Mouse (Mus musculus): ENCODE data around the gene Ywhaq. TPM values are rescaled to one million over a fixed set of nuclear protein-coding genes. Genes with fewer than 3 reads are reported as not detected.

Gene Ywhaq
- 10 to 100 TPM; 46.3 to 61.9 TPM for total RNA-seq (2021)
- long read RNA-seq, experiment 1, transcript Ywhaq-202 (6 exons, 2,197 nt) = major isoform, 49 of 86 reads
- long read RNA-seq, experiment 1, transcript Ywhaq-201 (5 exons, 2,110 nt) = minor isoform, 13 of 86 reads
- long read RNA-seq, experiment 1, partial matches to known transcripts = 0 of 86 reads
- long read RNA-seq, experiment 1, other reads (novel, unspliced or antisense) = 23 of 86 reads
- long read RNA-seq, experiment 2, transcript Ywhaq-201 (5 exons, 2,110 nt) = minor isoform, 11 of 104 reads
- long read RNA-seq, experiment 2, transcript Ywhaq-202 (6 exons, 2,197 nt) = major isoform, 62 of 104 reads
- long read RNA-seq, experiment 2, partial matches to known transcripts = 0 of 104 reads
- long read RNA-seq, experiment 2, other reads (novel, unspliced or antisense) = 31 of 104 reads

DNA sequence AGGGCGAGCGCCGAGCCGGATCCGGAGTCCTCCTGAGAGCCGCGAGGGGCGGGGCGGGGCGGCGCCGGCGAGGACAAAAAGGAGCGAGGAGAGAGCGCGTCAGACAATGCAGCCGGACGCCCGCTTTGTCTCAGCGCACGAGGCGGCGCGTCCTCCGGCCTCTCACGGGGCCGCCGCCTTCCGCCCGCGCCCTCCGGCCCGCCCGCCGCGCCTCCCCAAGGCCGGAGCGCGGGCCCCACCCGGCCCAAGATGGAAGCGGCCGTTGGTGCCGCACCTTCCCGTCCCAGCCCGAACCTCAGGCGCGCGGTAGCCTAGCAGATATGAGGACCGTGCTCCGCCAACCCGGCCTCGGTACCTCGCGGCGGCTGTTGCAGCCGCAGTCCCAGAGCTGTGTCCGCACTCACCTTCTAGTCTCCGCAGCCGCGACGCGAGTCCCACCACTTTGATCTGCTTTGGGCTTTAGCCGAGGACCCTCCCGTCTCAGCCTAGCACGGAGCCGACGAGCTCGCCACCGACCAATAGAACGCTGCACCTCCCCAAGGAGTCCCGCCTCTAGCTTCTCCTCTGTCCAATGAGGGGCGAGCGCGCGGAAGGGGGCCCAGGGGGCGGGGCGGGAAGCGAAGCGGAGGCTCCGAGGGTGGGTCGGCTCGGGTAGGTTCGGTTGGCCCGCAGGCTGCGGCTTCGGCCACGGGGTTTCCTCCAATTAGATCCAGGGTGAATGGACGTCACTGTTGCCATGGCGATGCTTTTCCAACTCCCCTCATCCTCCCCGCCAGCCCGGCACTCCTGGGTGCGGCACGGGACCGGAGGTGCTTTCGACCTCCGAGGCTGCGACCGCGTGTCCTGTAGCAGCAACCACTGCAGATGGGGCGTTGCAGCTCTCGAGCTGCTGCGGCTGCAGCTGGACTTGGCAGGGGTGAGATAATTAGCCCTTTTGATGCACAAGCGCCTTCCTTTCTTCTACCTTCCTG, at the start of gene Ywhaq:
Gene Ywhaq, minus strand, starts transcription at position 538 of the 971 bp plus-strand sequence.
- intact Hi-C loops (cut with DNase I; ENCODE audit: low total_unique reads) = loop anchor here (10.0 kb wide), 1 partner anchor 97 kb away; no protein-coding TSS in a partner anchor
- DNase-seq = peak; percentile 97

DNA sequence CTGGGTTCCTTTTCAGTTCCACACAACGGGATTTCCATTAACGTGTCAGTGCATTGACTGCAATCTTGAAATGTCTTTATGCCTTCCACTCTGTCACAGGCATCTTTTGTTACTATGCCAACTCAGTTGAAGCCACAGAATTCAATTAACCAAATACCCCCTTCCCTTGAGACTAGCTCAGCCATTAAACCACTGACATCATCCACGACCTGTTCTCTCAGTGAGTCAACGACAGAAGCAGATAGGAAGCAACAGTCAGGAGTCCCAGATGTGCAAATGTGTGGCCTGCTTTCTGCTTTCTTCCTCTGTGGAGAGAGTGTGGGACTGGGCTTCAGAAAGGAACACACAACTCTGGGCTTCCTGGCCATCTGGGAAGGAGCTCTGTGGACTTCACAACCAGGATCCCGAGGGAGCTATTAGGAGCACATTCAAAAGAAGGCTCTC, 46.0 kb upstream of the Ywhaq start:
- DNase-seq = no peak
- intact Hi-C loops (cut with DNase I; ENCODE audit: low total_unique reads) = no loop called here

DNA sequence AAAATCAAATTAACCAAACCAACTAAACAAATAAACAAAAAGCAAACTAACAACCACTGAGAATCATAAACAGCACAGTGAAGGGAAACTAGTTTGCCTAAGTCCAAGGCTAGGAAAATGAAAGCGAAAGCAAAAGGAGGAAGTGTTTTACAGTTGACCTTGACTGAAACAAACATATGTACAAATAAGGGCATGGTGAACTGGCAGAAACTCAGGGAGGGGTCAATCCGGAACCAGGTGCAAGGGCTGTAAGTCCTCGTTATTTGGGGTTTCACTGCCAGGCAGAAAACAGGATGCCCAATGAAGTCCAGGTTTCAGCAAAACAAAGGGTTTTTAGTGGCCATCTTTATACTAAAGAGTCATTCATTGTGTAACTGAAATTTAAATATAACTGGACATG, 45.2 kb upstream of the Ywhaq start:
- intact Hi-C loops (cut with DNase I; ENCODE audit: low total_unique reads) = no loop called here

DNA sequence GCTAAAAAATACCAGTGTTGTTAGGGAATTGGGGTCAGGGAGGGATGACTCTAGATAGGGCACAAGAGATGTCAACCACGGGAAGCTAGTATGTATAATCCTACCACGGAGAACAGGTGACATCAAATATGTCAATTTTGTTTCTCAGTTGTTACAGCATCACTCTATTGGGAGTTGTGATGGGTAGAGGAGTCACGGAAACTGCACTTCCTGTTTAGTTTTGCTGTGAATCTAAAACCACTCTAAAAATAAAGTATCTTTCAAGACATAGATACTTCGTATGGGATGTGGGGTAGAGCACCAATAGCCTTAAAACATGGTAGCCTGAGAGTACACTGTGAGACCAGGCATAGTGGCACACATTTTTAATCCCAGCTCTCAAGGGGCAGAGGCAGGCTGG, 42.2 kb upstream of the Ywhaq start:
- intact Hi-C loops (cut with DNase I; ENCODE audit: low total_unique reads) = no loop called here
- DNase-seq = no peak

More for the DNA sequence above, 45.2 kb upstream of the Ywhaq start:
- DNase-seq = no peak

DNA sequence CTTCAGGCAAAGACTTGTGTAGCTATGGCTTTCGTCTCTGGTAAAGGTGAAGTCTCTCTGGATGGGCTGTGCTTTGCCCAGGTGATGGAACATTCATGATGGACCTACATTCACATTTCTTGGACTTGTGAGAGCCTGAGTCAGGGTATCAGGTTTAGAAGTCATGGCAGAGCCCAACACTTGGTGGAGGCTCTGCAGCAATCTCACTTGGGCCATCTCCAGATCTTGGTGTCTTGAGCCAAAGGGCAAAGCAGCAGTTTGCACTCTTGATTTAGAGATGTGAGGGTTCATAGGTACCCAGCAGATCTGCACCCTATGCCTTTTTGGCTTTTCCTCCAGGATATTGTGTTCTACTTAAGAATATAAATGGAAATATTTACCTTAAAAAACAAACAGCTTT, 38.6 kb upstream of the Ywhaq start:
- intact Hi-C loops (cut with DNase I; ENCODE audit: low total_unique reads) = no loop called here
- DNase-seq = peak; percentile 54

DNA sequence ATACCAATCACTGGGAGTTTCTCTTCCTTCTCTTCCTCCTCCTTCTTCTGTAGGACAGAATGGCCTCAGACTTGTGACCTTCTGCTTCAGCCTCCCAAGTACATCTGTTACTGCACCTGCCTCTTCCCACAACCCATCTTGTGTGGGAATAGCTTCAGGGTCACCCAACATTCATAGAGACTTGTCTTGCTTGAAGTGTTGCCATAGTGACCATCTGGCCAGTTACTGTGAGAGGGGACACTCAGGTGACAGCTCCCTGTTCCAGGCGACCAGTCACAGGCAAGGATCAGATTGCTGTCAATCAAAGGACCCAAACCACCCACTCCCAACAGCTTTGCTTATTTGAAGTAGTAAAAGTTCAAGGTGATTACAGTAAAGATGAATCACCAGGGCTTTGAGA, 34.3 kb upstream of the Ywhaq start:
- intact Hi-C loops (cut with DNase I; ENCODE audit: low total_unique reads) = no loop called here
- DNase-seq = no peak

DNA sequence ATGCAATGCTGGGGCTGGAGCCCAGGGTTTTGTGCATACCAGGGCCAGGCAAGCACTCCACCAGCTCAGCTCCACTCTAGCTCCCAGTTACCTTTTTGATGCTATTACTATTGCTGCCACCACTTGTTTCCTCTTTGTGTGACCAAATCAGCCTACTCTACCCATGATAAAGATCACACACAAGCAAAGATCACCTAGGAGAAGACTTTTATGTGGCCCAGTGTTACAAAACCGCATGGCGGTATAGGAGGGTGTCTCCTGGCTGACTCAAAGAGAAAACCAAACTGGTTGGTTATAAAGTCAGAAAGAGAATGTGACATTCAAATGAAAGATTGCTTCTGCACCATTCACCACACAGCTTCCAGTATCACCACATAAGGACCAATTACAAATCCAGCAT, 33.9 kb upstream of the Ywhaq start:
- DNase-seq = no peak
- intact Hi-C loops (cut with DNase I; ENCODE audit: low total_unique reads) = no loop called here

DNA sequence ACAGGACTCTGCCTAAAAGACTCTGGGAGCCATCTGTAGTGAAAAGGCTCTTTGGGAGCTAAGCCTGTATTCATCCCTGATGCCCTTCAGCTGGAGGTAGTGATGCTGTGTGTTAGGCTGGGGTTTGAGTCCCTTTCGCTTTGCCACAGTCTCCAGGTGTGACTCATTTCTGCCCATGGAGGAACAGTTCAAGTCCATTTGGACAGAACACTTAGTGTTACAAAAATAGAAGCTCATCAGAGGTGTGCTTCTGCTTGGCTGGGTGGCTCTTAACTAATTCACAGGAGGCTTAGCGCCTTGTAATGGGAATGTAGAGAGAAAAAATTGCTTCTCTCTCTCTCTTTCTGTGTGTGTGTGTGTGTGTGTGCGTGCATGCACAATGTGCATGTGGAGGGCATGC, 26.3 kb upstream of the Ywhaq start:
- intact Hi-C loops (cut with DNase I; ENCODE audit: low total_unique reads) = no loop called here
- no peak for DNase-seq

DNA sequence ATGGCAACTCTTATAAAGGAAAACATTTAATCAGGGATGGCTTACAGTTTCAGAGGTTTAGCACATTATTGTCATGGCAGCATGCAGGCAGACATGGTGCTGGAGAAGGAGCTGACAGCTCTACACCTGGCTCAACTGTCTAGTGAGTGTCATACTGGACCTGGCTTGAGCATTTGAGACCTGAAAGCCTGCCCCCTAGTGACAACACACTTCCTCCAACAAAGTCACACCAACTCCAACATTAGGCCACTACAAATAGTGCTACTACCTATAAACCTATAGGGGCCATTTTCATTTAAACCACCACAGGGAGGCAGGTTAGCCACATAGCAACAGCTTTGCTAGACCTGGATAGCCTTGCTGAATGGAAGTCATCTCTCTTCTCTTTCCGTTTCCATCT, 24.4 kb upstream of the Ywhaq start:
- intact Hi-C loops (cut with DNase I; ENCODE audit: low total_unique reads) = no loop called here
- DNase-seq = no peak

DNA sequence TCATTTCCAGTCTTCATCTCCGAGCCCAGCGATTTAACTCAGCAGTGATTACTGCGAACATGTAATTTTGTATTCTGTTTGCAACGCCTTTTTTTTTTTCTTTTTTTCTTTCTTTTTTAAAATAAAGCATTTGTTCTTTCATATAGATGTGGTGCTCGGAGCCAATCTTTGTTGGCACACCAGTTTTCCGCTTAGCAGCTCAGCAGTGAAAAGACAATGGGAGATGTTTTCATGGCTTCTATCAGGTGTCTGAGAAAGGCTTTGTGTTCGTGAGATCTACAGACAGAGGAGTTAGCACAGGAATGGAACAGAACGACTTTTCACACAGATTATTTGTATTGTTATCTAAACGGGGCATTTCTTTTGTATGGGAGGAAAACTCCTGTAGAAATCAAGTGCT, 22.0 kb upstream of the Ywhaq start:
- intact Hi-C loops (cut with DNase I; ENCODE audit: low total_unique reads) = no loop called here
- no peak for DNase-seq

DNA sequence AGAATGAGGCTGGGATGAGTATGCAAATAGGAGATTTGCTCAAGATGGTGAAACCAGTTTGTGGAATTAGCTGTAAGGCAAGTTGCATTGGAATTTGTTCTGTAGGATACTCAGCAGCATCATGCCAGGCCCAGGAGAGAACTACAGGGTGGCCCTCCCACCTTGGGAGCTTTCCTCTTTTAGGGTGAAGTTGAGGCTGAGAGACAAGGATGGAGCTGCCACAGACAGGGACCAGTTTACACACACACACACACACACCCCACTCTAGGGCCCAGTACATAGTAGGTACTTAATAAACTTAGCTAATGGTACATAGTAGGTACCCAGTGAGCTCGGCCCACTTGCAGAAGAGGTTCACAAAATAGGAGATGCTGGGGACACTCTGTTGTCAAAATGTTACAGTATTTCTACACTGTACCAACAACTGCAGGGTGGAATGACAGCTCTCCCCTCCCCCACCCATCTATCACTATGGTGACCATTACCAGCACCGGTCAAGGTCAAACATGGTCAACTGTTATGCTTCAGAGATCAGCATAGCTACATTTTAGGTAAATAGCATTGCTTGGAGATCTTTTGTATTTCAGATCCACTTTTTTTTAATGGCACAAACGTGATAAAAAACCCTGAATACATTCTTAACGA, 21.4 kb upstream of the Ywhaq start:
- intact Hi-C loops (cut with DNase I; ENCODE audit: low total_unique reads) = no loop called here
- no peak for DNase-seq

DNA sequence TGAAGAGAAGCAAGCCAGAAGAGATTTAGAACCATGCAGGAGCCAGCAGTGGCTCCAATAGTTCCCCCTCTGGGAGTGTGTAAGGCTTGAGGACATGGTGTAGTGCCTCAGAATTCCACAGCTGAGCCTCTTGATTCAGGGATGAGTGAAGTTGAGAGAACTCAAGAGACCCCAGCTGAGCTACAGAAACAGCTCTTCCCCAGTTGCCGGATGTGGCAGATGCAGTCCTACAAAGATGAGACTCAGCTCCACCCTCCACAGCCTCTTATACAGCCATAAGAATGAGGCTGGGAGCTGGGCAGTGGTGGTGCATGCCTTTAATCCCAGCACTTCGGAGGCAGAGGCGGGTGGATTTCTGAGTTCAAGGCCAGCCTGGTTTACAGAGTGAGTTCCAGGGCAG, 20.9 kb upstream of the Ywhaq start:
- intact Hi-C loops (cut with DNase I; ENCODE audit: low total_unique reads) = no loop called here
- DNase-seq = no peak

DNA sequence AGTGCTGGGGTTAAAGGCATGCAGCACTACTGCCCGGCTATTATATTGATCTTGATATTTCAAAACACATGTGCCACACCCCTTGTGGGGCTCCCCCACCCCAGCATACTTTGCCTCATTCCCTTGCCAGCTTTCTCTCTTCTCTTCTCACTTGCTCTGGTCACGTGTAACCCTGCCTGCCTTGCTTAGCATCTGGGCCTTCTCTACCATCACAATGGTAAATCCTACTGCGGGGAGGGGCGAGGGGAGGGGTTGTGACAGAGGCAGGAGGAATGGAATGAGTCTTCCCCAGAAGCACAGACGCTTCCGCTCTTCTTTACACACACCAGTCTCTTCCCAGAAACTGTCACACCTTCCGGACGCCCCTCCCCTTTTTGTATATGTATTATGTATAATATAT, 14.5 kb upstream of the Ywhaq start:
- intact Hi-C loops (cut with DNase I; ENCODE audit: low total_unique reads) = no loop called here
- no peak for DNase-seq

DNA sequence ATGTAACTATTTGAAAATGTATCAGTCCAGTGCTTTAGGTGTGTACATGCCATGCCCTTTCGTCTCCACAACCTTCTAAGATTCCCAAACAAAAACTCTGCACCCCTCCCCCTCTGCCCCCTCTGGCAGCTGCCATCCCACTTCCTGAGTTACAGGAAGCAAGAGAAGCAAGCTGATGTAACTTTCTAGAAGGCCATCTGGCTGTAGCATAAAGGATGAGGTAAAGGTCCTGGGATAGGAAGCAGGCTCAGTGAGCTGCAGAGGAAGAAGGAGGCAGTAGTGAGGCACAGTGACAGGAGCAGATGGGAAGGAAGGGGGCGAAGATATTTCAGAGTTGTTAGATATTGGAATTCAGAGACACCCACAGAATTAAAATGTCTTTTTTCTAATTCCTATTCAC, 13.6 kb upstream of the Ywhaq start:
- DNase-seq = no peak
- intact Hi-C loops (cut with DNase I; ENCODE audit: low total_unique reads) = no loop called here

DNA sequence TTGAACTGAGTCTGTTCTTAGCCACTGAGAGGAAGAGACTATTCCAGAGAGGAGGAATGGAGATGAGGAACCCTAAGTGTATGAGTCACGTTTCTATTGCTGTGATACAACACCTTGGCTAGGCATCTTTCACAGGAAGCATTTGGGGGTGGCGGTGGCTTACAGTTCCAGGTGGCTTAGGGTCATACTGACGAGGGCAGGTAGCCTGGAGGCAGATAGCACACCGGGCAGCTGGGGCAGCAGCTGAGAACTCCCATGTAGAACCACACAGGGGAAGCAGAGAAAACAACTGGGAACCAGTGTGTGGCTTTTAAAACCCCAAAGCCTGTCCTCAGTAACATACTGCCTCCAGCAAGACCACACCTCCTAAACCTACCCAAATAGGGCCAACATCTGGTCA, 12.7 kb upstream of the Ywhaq start:
- intact Hi-C loops (cut with DNase I; ENCODE audit: low total_unique reads) = no loop called here
- DNase-seq = no peak

DNA sequence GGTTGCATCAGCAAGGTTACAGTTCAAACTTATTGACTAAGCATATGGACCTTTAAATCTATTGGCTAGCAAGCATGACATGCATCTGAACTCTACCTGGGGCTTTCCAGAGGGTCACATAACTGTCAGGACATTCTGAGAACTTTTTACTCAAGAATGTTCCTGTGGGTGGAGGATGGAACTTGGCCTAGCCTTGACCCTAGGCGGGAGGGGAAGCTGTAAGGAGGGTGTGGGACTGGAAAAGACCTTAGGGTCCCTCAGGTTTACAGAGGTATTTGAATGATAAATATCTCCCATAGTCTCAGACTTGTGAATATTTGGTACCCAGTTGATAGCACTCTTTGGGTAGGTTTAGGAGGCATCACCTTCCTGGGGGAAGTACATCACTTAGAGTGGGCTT, 11.6 kb upstream of the Ywhaq start:
- intact Hi-C loops (cut with DNase I; ENCODE audit: low total_unique reads) = no loop called here
- no peak for DNase-seq

DNA sequence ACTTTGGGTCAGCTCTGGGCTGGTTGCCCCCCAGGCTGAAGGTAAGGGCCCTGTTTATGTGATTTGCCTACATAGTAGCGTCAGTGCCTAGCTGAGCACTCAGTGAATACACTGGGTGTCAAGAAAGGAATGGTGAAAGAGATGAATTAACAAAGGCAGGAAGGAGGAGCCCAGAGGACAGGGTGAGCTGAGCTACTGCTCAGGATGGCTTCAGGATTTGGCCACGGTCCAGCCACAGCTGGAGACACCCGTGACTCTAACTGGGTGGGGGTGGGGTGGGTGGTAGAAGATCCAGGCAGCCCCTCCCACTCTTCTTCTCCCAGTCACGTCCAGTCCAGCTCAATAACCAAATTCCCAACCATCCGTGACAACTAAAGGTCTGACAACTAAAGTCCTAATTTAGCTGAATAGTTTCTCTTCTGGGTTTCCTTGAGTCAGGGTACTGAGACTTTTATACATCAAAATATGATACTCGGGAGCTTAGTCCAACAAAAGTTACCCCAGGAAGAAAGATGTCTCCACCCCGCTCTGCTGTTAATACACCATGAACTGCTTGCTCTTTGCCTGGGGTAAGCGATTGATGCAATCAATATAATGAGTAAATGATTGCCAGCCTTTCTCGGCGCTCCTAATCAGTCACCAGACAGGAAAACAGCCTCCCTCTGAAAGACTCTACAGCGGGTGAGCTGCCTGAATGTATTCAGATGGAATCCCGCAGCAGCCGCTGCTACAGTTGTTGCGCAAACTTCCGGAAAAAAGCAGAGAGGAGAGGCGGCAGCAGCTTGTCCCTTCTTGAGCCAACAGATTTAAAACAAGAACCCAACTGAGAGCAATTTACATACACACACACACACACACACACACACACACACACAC, 8.9 kb upstream of the Ywhaq start:
- peak; percentile 55 for DNase-seq

DNA sequence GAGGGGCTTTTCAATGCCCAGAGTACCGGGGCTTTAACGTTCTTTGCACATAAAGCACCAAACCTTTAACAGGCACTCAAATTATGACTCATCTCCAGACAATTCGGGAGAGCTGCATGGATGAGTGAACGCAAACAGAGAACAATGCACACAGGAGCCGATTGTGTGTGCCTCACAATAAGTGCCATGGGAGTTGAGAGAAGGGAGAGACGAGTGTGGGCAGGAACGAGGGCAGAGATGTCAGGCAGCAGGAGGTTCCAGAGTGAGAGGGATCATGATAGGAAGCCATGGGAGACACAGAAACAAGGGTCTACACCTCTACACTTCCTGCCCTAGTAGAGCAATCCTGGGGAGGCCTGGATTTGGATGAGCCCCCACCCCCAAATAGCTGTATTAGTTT, 7.2 kb upstream of the Ywhaq start:
- intact Hi-C loops (cut with DNase I; ENCODE audit: low total_unique reads) = no loop called here

More for the DNA sequence above, 8.9 kb upstream of the Ywhaq start:
- intact Hi-C loops (cut with DNase I; ENCODE audit: low total_unique reads) = no loop called here

DNA sequence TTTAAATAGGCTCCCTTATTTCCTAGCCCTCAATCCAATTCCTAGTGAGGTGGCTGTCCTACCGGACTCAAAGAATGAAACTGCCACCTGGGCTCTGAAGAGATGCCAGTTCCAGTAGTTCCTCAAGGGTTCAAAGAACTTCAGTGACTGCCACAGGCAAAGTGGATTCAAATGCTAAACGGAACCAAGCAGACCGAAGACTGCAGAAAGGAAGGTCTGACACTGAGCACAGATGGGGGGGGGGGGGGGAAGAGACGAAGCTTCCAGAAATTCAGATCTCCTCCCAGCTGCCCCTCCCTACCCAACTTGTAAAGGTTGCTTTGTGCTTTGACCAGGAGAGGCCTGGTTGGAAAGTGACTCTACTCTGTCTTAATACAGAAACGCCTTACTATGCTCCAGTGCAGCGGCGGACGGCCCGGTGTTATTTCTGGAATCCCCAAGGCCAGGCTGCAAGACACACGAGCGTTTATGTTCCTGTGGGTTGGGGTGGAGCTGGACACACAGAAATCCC, 1.2 kb upstream of the Ywhaq start:
- intact Hi-C loops (cut with DNase I; ENCODE audit: low total_unique reads) = loop anchor here (10.0 kb wide), 1 partner anchor 96 kb away; no protein-coding TSS in a partner anchor
- DNase-seq = no peak

More for the DNA sequence above, 7.2 kb upstream of the Ywhaq start:
- DNase-seq = no peak
